Mouse (Mus musculus): ENCODE measurements around the gene AC141477.1. TPM values are rescaled to one million over a fixed set of nuclear protein-coding genes. Genes with fewer than 3 reads are reported as not detected.

AC141477.1 gene
- polyA plus RNA-seq, 1 experiment: not detected

DNA sequence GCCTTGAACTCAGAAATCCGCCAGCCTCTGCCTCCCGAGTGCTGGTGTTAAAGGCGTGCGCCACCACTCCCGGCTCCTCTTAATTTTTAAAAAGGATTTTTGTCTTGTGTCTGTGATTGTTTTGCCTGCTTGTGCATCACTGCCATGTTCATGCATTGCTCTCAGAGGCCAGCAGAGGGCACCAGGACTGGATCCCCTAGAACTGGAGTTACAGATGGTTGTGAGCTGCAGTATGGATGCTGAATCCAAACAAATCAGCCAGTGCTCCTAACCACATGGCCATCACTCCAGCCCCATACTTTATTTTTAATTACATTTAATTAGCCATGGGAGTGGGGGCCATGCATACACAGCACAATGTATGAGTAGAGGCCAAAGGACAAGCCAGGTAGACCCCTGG lies 15.0 kb upstream of the AC141477.1 start:
- Histone ChIP-seq H3ac (ENCODE audit: control insufficient read depth, insufficient read length, low read depth) (no peak overlapping the region), H3K79me3 (ENCODE audit: low read depth) (no peaks in the 10 kb centered on the region), H3K4me3 (ENCODE audit: insufficient read depth, poor library complexity, severe bottlenecking) (no peak overlapping the region), H3K79me2 (ENCODE audit: control insufficient read depth, insufficient read depth) (no peaks in the 10 kb centered on the region), H3K27me3 (ENCODE audit: control insufficient read depth, insufficient read depth, insufficient read length) (peaks cover 4% of the 10 kb centered on the region), H3K36me3 (ENCODE audit: control insufficient read depth, insufficient read depth) (no peaks in the 10 kb centered on the region)
- TF ChIP-seq MYOD1 (IDR thresholded peaks at IDR 0.05; ENCODE audit: control insufficient read depth, insufficient read length, low read depth) (no peak), FOSL1 (IDR thresholded peaks at IDR 0.05; ENCODE audit: insufficient read depth, low read length, poor library complexity, severe bottlenecking) (no peak), MYOG (IDR thresholded peaks at IDR 0.05; ENCODE audit: control insufficient read depth, extremely low read depth, insufficient read length) (no peak), USF1 (IDR thresholded peaks at IDR 0.05; ENCODE audit: low read depth) (no peak), CTCF (IDR thresholded peaks at IDR 0.05; ENCODE audit: control insufficient read depth, insufficient read depth, insufficient read length) (peak; percentile 41)

DNA sequence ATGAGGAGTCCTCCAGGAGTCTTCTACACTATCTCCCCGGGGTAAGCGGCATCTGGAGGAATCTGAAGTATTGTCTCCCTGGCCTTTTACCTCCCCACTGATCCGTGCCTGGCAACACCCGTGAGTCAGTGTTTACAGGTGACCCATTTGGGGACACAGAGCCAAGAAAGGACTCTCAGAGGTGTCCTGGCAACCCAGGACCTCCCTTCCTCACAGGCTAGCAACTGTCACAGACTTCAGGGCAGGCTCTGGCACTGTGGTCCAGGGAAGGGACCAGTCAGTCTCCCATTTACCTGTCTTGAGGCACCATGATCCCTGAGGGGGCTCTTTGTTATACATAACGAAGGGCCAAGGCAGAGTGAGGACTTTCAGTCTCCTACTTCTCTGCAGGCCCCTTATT lies 8.6 kb upstream of the AC141477.1 start, which contains the start of gene 2610028H24Rik:
TSS of gene 2610028H24Rik (plus strand) at position 231 of the 400 bp plus-strand sequence.
- Histone ChIP-seq H3K79me3 (ENCODE audit: low read depth) (no peaks in the 10 kb centered on the region), H3K27me3 (ENCODE audit: control insufficient read depth, insufficient read depth, insufficient read length) (peaks cover 4% of the 10 kb centered on the region), H3K79me2 (ENCODE audit: control insufficient read depth, insufficient read depth) (no peaks in the 10 kb centered on the region), H3K36me3 (ENCODE audit: control insufficient read depth, insufficient read depth) (no peaks in the 10 kb centered on the region), H3ac (ENCODE audit: control insufficient read depth, insufficient read length, low read depth) (no peak within 1 kb of the TSS), H3K4me3 (ENCODE audit: insufficient read depth, poor library complexity, severe bottlenecking) (no peak within 1 kb of the TSS)
- TF ChIP-seq FOSL1 (IDR thresholded peaks at IDR 0.05; ENCODE audit: insufficient read depth, low read length, poor library complexity, severe bottlenecking) (no peak), MAX (IDR thresholded peaks at IDR 0.05) (no peak), MYOG (IDR thresholded peaks at IDR 0.05; ENCODE audit: control insufficient read depth, extremely low read depth, insufficient read length) (no peak), MYOD1 (IDR thresholded peaks at IDR 0.05; ENCODE audit: control insufficient read depth, insufficient read length, low read depth) (no peak), CTCF (IDR thresholded peaks at IDR 0.05; ENCODE audit: control insufficient read depth, insufficient read depth, insufficient read length) (no peak), USF1 (IDR thresholded peaks at IDR 0.05; ENCODE audit: low read depth) (no peak), CEBPB (IDR thresholded peaks at IDR 0.05; ENCODE audit: low read depth) (no peak)

- no peaks in the 10 kb centered on the region for H3K79me3 ChIP-seq (ENCODE audit: low read depth)
- H3K36me3 ChIP-seq (ENCODE audit: control insufficient read depth, insufficient read depth): no peaks in the 10 kb centered on the region
- no peak overlapping the region for H3K4me3 ChIP-seq (ENCODE audit: insufficient read depth, poor library complexity, severe bottlenecking)
- H3K79me2 ChIP-seq (ENCODE audit: control insufficient read depth, insufficient read depth): no peaks in the 10 kb centered on the region
- TF ChIP-seq USF1 (IDR thresholded peaks at IDR 0.05; ENCODE audit: low read depth): no peak
- TF ChIP-seq CEBPB (IDR thresholded peaks at IDR 0.05; ENCODE audit: low read depth): no peak
- no peak for TF ChIP-seq CTCF (IDR thresholded peaks at IDR 0.05; ENCODE audit: control insufficient read depth, insufficient read depth, insufficient read length)
- no peak for TF ChIP-seq FOSL1 (IDR thresholded peaks at IDR 0.05; ENCODE audit: insufficient read depth, low read length, poor library complexity, severe bottlenecking)
- TF ChIP-seq MYOD1 (IDR thresholded peaks at IDR 0.05; ENCODE audit: control insufficient read depth, insufficient read length, low read depth): no peak
- no peak for TF ChIP-seq MYOG (IDR thresholded peaks at IDR 0.05; ENCODE audit: control insufficient read depth, extremely low read depth, insufficient read length)
- TF ChIP-seq MAX (IDR thresholded peaks at IDR 0.05): no peak
- no peak overlapping the region for H3ac ChIP-seq (ENCODE audit: control insufficient read depth, insufficient read length, low read depth)
- peaks cover 4% of the 10 kb centered on the region for H3K27me3 ChIP-seq (ENCODE audit: control insufficient read depth, insufficient read depth, insufficient read length)
Measured at GRCm38 (mm10) chr10:76447406-76448229, 7.4 kb upstream of the AC141477.1 start.

- Histone ChIP-seq H3K79me3 (ENCODE audit: low read depth) (peaks cover 8% of the 10 kb centered on the region), H3ac (ENCODE audit: control insufficient read depth, insufficient read length, low read depth) (no peak overlapping the region)
- no peak for TF ChIP-seq CEBPB (IDR thresholded peaks at IDR 0.05; ENCODE audit: low read depth)
- no peak for TF ChIP-seq USF1 (IDR thresholded peaks at IDR 0.05; ENCODE audit: low read depth)
- no peak for TF ChIP-seq CTCF (IDR thresholded peaks at IDR 0.05; ENCODE audit: control insufficient read depth, insufficient read depth, insufficient read length)
- no peak for TF ChIP-seq MAX (IDR thresholded peaks at IDR 0.05)
- no peak for TF ChIP-seq FOSL1 (IDR thresholded peaks at IDR 0.05; ENCODE audit: insufficient read depth, low read length, poor library complexity, severe bottlenecking)
- no peak for TF ChIP-seq MYOD1 (IDR thresholded peaks at IDR 0.05; ENCODE audit: control insufficient read depth, insufficient read length, low read depth)
- TF ChIP-seq MYOG (IDR thresholded peaks at IDR 0.05; ENCODE audit: control insufficient read depth, extremely low read depth, insufficient read length): no peak
Measured at GRCm38 (mm10) chr10:76445996-76446681, 5.9 kb upstream of the AC141477.1 start.

GRCm38 (mm10) chr10:76442178-76443088 lies 2.2 kb upstream of the AC141477.1 start, which contains the start of gene Pcnt:
Pcnt (minus strand) TSS chr10:76442786.
- no peaks in the 10 kb centered on the region for H3K27me3 ChIP-seq (ENCODE audit: control insufficient read depth, insufficient read depth, insufficient read length)
- peak within 1 kb of the TSS; percentile 98 for H3K4me3 ChIP-seq (ENCODE audit: insufficient read depth, poor library complexity, severe bottlenecking)
- peak within 1 kb of the TSS; percentile 96 for H3ac ChIP-seq (ENCODE audit: control insufficient read depth, insufficient read length, low read depth)
- TF ChIP-seq CEBPB (IDR thresholded peaks at IDR 0.05; ENCODE audit: low read depth): no peak
- TF ChIP-seq CTCF (IDR thresholded peaks at IDR 0.05; ENCODE audit: control insufficient read depth, insufficient read depth, insufficient read length): peak; percentile 74
- TF ChIP-seq MAX (IDR thresholded peaks at IDR 0.05): peak; percentile 58
- peaks cover 30% of the 10 kb centered on the region for H3K79me3 ChIP-seq (ENCODE audit: low read depth)
- peaks cover 28% of the 10 kb centered on the region for H3K36me3 ChIP-seq (ENCODE audit: control insufficient read depth, insufficient read depth)
- peaks cover 45% of the 10 kb centered on the region for H3K79me2 ChIP-seq (ENCODE audit: control insufficient read depth, insufficient read depth)

More at GRCm38 (mm10) chr10:76445996-76446681, 5.9 kb upstream of the AC141477.1 start:
- no peaks in the 10 kb centered on the region for H3K36me3 ChIP-seq (ENCODE audit: control insufficient read depth, insufficient read depth)
- H3K4me3 ChIP-seq (ENCODE audit: insufficient read depth, poor library complexity, severe bottlenecking): no peak overlapping the region
- H3K27me3 ChIP-seq (ENCODE audit: control insufficient read depth, insufficient read depth, insufficient read length): peaks cover 4% of the 10 kb centered on the region
- peaks cover 11% of the 10 kb centered on the region for H3K79me2 ChIP-seq (ENCODE audit: control insufficient read depth, insufficient read depth)

Data from C2C12 (cell line).